Comparison of ENCODE assay signal across 23 mouse cellular contexts in genomic region chr14:30425876-30426275, GRCm38 (mm10). TPM values are rescaled to one million over a fixed set of nuclear protein-coding genes. Genes with fewer than 3 reads are reported as not detected.
DNase-seq lines count a peak whose midpoint lies in the region; ATAC-seq lines count a peak whose summit lies in the region.
"Had no signal": no experiment of that assay in that cellular context is flagged by ENCODE, and none has a peak within 500 bp of the region (broad histone marks: within the 10 kb centered on the region; RNA-seq: fewer than 3 reads in every experiment).

No protein-coding gene starts in this region.

- DNase-seq in embryo, embryonic 11 days, result peak; percentile 34
- no peak for DNase-seq in embryo, embryonic 9.5 days (ENCODE audit: extremely low spot score)
- DNase-seq in retina, postnatal 1 day, result peak; percentile 11
- DNase-seq in layer of hippocampus, postnatal 36 days, result no peak
- DNase-seq: adrenal gland, postnatal 10 days; cerebellum, adult 11 months; cerebellum, postnatal 10 days; gastrocnemius, postnatal 36 days; heart, postnatal 14 days; kidney, adult 8-10 months; kidney, postnatal 25 days; liver, embryonic 13.5 days; lung, postnatal 4 days; thymus, postnatal 14 days had no signal

- H3K4me2 ChIP-seq in midbrain, embryonic 13.5 days (replicated peaks), result no peak overlapping the region
- H3K4me2 ChIP-seq in midbrain, embryonic 15.5 days, result no peak overlapping the region
- no peak overlapping the region for H3K4me2 ChIP-seq in hindbrain, embryonic 15.5 days
- H3K4me2 ChIP-seq: limb, embryonic 12.5 days; liver, embryonic 13.5 days; lung, embryonic 15.5 days; midbrain, embryonic 12.5 days had no signal

- ATAC-seq in midbrain, embryonic 13.5 days, result 0 out of 2 replicates have a peak, but pooled peaks have one; percentile 37
- ATAC-seq in midbrain, embryonic 15.5 days (replicated peaks), result no peak
- ATAC-seq in hindbrain, embryonic 15.5 days (ENCODE audit: low FRiP score, low read depth), result peak; percentile 63; the same call in 1 of the 2 replicates
- ATAC-seq: activated CD4-positive, CD25-positive, alpha-beta regulatory T cell, adult 4 months; inflammation-experienced regulatory T-cells, adult 6 months had no signal

- H3K27me3 ChIP-seq in midbrain, embryonic 13.5 days, result no peaks in the 10 kb centered on the region
- no peaks in the 10 kb centered on the region for H3K27me3 ChIP-seq in midbrain, embryonic 15.5 days (replicated peaks)
- H3K27me3 ChIP-seq in hindbrain, embryonic 15.5 days, result no peaks in the 10 kb centered on the region
- H3K27me3 ChIP-seq: limb, embryonic 12.5 days; liver, embryonic 13.5 days; lung, embryonic 15.5 days; midbrain, embryonic 12.5 days had no signal

- 33% methylated on average over 4 of the region's 4 CpGs for WGBS in midbrain, embryonic 13.5 days
- WGBS in midbrain, embryonic 15.5 days, result 25% methylated on average over 4 of the region's 4 CpGs
- WGBS in hindbrain, embryonic 15.5 days, result 23% methylated on average over 4 of the region's 4 CpGs

- no peaks in the 10 kb centered on the region for H3K36me3 ChIP-seq in midbrain, embryonic 13.5 days
- no peaks in the 10 kb centered on the region for H3K36me3 ChIP-seq in midbrain, embryonic 15.5 days (replicated peaks)
- no peaks in the 10 kb centered on the region for H3K36me3 ChIP-seq in hindbrain, embryonic 15.5 days
- H3K36me3 ChIP-seq: G1E; limb, embryonic 12.5 days; liver, embryonic 13.5 days; lung, embryonic 15.5 days; midbrain, embryonic 12.5 days had no signal

- H3K4me3 ChIP-seq in midbrain, embryonic 13.5 days (replicated peaks), result no peak overlapping the region
- no peak overlapping the region for H3K4me3 ChIP-seq in midbrain, embryonic 15.5 days
- H3K4me3 ChIP-seq in hindbrain, embryonic 15.5 days, result no peak overlapping the region
- H3K4me3 ChIP-seq: limb, embryonic 12.5 days; liver, embryonic 13.5 days; lung, embryonic 15.5 days; midbrain, embryonic 12.5 days had no signal

- H3K9me3 ChIP-seq in midbrain, embryonic 13.5 days, result no peaks in the 10 kb centered on the region
- no peaks in the 10 kb centered on the region for H3K9me3 ChIP-seq in midbrain, embryonic 15.5 days
- H3K9me3 ChIP-seq in hindbrain, embryonic 15.5 days, result no peaks in the 10 kb centered on the region
- H3K9me3 ChIP-seq: G1E; limb, embryonic 12.5 days; liver, embryonic 13.5 days; lung, embryonic 15.5 days; midbrain, embryonic 12.5 days had no signal

- 0 out of 2 replicates have a peak overlapping the region, but pooled peaks have one; percentile 32 for H3K27ac ChIP-seq in midbrain, embryonic 13.5 days
- no peak overlapping the region for H3K27ac ChIP-seq in midbrain, embryonic 15.5 days
- H3K27ac ChIP-seq in hindbrain, embryonic 15.5 days (replicated peaks), result no peak overlapping the region
- H3K27ac ChIP-seq: limb, embryonic 12.5 days; liver, embryonic 13.5 days; lung, embryonic 15.5 days; midbrain, embryonic 12.5 days had no signal

- H3K4me1 ChIP-seq in midbrain, embryonic 13.5 days (replicated peaks), result peaks cover 11% of the 10 kb centered on the region
- no peaks in the 10 kb centered on the region for H3K4me1 ChIP-seq in midbrain, embryonic 15.5 days
- no peaks in the 10 kb centered on the region for H3K4me1 ChIP-seq in hindbrain, embryonic 15.5 days (replicated peaks)

- H3K9ac ChIP-seq in midbrain, embryonic 13.5 days (replicated peaks), result no peak overlapping the region
- H3K9ac ChIP-seq in midbrain, embryonic 15.5 days, result no peak overlapping the region
- H3K9ac ChIP-seq in hindbrain, embryonic 15.5 days, result no peak overlapping the region
- H3K9ac ChIP-seq: limb, embryonic 12.5 days; liver, embryonic 13.5 days; lung, embryonic 15.5 days; midbrain, embryonic 12.5 days had no signal

RNA-seq across cellular contexts. Expression of gene Dcp1a, which starts 53.5 kb away (rescaled TPM):
- 22.5 and 23.2 TPM in 2 replicates for polyA plus RNA-seq in midbrain, embryonic 13.5 days (2015; fragmentation: Nextera tagmentation; extraction: Ambion mirVana)
- 17.3 and 19.6 TPM in 2 replicates for polyA plus RNA-seq in midbrain, embryonic 15.5 days (2015; fragmentation: Nextera tagmentation; extraction: Ambion mirVana)
- 16.2 and 18.3 TPM in 2 replicates for polyA plus RNA-seq in hindbrain, embryonic 15.5 days (2015; fragmentation: Nextera tagmentation; extraction: Ambion mirVana)
- 10 to 100 TPM; 20.0 to 24.8 TPM for total RNA-seq in layer of hippocampus, postnatal 36 days (2021)

Comparison
In these comparisons a context has a peak if more than half of its experiments do, and no peak if none do; other contexts are left out.
1. DNase-seq: peak in embryo, embryonic 11 days (single experiment) and retina, postnatal 1 day (single experiment); none in embryo, embryonic 9.5 days (single experiment) and layer of hippocampus, postnatal 36 days (0 of 2).